Mouse (Mus musculus) monocyte, adult 2 months (primary cell): ENCODE results near the gene Mxra8.

ENCODE experiments used
- DNase-seq, 2 experiments: peaks; one replicate each; pipeline ENCODE4 v3.0.0; 2022; ENCODE audit warnings: low spot score in 2 of 2, low read depth in 1 of 2

The Mxra8 gene

DNA sequence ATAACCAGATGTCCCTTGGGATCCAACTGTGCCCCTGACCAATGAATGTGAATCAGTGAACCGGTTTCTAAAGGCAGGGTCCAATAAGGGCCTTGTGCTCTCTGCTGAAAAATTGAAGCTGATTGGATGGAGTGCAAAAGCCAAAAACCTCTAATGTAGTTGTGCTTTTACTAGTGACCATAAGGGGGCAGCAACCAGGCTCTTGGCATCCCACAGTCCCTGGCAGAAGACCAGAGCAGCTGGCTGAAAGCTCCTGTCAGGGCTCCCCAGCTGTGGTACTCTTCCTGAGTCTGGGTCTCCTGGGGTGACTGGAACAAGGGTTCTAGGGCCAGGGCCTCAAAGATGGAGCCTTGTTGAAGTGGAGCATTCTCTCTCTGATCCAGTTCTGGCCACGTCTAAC, 5.6 kb upstream of the Mxra8 start:
- DNase-seq = peak in 1 of 2 experiments; percentile 26

- DNase-seq = no peak
These were observed 2.0 kb upstream of the Mxra8 start for GRCm38 (mm10) chr4:155837404-155838010.

DNA sequence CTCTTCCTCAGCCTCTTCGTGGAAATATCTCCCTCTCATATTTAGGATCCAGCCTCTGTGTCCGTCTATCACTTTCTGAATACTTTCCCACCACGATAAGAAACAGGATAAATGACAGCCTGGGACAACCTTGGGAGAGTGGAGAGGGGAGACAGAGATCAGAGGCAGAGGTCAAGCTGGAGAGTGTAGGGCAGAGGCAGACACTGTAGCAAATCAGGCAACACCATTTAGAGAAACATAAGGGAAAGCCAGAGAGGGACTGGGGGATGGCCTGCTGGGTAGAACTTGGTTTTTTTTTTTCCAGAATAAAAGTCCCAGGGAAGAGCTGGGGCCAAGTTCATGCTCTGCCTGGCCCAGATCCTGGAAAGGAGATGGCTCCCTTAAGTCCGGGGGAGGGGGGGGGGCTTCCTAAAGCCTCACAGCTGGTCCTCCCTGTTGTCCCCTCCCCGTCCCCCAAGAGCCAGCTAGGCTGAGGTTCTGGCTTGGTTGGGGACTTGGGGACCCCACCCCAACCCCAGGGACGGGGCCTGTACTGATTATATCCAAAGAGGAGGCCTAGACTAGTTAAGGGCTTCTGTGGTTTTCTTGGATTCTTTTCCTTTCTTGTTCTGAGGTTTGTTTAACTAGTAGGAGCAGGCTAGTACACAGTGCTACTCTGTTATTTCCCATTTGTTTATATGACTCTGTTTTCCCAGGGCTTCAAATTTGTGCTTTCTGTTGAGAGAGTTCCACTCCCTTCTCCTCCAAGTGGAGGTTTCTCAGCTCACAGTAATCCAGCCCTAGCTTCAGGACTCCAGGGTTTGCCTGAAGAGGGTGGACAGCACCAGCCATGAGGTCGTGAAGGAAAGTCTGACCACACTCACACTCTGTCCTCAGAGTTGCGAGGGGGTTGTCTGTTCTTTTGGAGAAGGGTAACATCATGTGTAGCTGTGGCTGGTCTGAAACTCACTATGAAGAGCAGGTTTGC, 1.0 kb upstream of the Mxra8 start:
- DNase-seq = no peak

DNA sequence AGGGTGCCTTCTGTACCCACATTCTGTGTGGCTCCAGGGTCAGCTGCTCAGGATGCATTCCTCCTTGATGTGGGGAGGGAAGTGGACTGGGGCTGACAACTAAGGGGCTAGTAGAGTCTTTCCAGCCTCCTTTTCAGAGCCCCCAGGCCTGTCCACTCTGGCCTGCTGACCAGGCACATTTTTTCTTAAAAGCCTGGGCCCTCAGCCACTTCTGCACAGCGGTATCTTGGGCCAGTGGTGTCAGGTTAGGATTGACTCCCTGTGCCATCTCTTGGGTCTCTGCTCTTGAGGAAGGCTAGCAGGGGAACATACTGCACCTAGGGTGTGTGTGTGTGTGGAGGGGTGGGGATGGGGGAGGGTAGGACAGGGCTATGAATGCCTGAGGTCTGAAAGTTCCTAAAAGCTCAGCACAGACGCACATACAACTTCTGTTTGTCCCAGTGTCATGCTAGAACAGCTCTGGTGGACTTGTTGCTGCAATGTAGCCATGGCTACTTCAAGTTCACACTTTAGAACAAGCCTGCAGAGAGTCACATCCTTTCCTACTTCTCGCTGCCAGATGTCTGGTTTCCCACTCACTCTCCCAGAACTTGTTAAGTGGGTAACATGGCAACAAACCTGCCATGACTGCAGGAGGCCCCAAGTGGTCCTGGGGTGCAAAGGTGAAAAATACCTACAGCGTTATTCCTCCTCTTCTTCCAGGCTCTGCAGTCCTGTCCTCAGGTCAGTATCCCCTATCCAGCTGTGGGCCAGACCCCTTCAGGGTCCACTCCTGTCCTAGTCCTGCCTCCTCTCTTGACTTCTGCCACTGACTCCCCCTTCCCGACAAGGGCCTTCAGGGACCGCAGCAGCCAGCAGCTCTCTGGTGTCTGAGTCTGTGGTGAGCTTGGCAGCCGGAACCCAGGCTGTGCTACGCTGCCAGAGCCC, 859 bp downstream of the Mxra8 start:
- no peak for DNase-seq

- peak in 1 of 2 experiments; percentile 56 for DNase-seq
These were observed 1.5 kb downstream of the Mxra8 start for GRCm38 (mm10) chr4:155841003-155841454.

GRCm38 (mm10) chr4:155841651-155842270, 2.3 kb downstream of the Mxra8 start:
- DNase-seq = no peak

GRCm38 (mm10) chr4:155843231-155843630, 3.8 kb downstream of the Mxra8 start:
- DNase-seq = no peak

GRCm38 (mm10) chr4:155846871-155847578, 7.5 kb downstream of the Mxra8 start, which contains the start of gene Dvl1:
Gene Dvl1, plus strand, starts transcription at chr4:155847402.
- DNase-seq = peak; percentile 71 to 90

DNA sequence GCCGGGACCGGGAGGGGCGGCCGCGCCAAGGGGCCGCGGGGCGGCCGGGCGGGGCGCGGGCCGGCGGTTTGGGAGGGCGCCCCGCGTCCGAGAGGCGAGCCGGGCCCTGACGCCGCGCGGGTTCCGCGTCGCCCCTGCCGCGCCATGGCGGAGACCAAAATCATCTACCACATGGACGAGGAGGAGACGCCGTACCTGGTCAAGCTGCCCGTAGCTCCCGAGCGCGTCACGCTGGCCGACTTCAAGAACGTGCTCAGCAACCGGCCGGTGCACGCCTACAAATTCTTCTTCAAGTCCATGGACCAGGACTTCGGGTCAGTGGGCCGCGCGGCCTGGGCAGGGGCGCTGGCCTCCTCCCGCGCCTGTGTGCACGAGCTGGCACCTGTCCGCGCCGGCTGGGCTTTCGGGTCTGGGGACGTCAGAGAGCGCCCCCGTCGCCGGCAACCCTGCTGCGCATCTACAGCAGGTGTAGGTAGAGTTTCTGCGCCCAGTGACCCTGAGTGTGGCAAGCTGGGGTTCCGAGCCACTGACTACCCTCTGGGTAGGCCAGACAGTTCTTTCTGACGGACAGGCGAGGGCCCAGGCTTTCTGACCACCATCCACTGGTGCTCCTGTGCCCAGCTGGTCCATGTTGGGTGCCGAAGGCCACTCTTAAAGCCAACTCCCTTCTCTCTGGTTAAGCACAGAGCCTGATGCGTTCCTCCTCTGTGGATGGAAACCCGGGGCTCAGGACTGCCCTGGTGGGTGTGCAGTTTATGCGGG, 8.3 kb downstream of the Mxra8 start:
- no peak for DNase-seq

GRCm38 (mm10) chr4:155848434-155849095, 9.1 kb downstream of the Mxra8 start:
- DNase-seq = no peak

DNA sequence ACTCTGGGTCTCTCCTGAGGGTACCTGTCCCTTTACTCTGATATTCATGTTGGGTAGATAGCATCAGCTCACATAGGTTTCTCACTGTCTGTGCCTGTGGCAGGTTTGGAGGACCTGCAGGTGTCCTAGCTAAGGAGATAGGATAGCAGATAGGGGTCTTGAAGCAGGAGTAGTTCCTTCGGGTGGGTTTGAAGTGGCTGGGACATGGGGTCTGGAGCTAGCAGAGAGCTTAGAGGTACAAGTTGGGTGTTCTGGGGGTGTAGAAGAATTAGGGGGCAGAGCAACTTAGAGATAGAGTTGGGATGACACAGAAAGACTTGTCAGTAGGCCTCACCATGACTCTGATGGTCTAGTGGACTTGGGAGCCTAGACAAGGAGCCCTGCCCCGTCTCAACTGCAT, 9.9 kb downstream of the Mxra8 start:
- DNase-seq = no peak

- DNase-seq = no peak
These were observed 10.4 kb downstream of the Mxra8 start for GRCm38 (mm10) chr4:155849792-155850451.

DNA sequence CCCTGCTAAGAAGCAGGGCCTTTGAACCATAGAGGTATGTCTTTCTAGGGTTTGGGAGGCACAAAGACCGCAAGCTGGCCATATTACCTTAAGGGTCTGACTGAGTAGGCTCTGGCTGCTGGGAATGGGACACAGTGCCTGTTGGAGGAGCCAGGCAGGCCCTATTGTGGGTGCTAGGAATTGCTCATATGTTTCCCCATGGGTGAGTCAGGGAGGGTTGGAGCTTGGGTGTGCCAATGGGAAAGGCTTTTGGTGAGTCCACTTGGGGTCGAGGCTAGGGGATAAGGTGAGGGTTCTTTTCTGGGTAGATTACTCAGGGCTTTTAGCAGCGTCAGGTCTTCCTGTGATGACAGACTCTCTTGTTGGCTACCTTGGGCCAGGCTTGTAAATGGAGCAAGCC, 11.9 kb downstream of the Mxra8 start:
- no peak for DNase-seq

DNA sequence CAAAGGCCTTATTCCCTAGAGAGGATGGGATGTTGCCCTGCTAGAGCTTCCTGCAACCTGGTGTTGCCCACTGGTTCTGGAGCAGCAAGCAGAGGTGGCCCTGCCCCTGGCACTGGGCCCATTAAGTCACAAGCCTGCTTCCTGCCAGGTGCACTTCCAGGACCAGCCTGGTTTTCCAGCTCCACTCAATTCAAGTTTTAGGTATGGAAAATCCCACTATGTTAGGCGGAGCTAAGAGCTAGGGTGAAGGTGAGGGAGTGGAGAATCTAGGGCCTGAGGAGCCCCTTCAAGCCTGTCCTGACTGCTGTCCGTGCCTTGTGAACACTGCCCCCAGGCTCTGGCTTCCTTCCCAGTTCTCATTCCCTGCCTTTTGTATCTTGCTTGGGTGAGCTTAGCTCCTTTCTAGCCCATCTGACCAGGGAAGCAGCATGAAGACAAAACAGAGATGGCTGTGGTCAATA, 12.5 kb downstream of the Mxra8 start:
- DNase-seq = no peak

DNA sequence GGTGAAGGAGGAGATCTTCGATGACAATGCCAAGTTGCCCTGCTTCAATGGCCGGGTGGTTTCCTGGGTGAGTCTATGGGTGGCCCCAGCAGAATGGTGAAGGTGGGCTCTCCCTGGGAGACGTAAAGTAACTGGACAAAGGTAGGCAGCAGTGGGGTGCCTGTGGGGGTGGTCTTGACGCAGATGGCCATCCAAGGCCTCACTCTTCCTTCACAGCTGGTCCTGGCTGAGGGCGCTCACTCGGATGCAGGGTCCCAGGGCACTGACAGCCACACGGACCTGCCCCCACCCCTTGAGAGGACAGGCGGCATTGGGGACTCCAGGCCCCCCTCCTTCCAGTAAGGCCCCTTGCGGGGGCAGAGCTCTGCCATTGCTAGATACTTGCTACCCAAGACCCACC, 13.9 kb downstream of the Mxra8 start:
- no peak for DNase-seq

DNA sequence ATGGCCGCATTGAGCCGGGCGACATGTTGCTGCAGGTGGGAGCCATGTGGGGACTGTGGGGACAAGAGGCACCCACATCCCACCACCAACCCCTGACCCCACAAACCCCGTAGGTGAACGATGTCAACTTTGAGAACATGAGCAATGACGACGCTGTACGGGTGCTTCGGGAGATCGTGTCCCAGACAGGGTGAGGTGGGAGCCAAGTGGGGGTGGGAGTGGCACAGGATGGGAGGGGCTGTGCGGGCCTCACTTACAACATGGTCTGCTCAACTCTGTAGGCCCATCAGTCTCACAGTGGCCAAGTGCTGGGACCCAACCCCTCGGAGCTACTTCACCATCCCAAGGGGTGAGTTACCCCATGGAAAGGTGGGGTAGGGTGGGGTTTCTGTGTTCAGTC, 15.5 kb downstream of the Mxra8 start:
- no peak for DNase-seq

DNA sequence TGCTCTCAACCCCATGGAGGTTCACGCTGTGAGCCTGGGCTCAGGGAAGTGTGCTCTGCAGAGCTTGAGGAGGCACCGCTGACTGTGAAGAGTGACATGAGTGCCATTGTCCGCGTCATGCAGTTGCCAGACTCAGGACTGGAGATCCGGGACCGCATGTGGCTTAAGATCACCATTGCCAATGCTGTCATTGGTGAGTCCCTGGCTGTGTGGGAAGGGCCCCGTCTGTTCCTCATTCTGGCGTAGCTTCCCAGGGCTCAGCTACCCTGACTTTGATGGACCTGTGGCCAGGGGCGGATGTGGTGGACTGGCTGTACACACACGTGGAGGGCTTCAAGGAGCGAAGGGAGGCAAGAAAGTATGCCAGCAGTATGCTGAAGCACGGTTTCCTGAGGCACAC, 16.6 kb downstream of the Mxra8 start:
- DNase-seq = no peak

- no peak for DNase-seq
These were observed 17.4 kb downstream of the Mxra8 start for GRCm38 (mm10) chr4:155856881-155857280.
